Mouse (Mus musculus) ES-Bruce4 (cell line): ENCODE measurements at regions not wholly inside any gene's neighbourhood (a gene's known extent, or its start where the extent isn't known, plus 50 kb on each side); places are given as distances from the start of the nearest gene placed in this dataset.

Source experiments
- H3K27ac ChIP-seq: 2 replicates; pipeline ENCODE4 v1.5.1; 2012; ENCODE audit warnings: low read length, inconsistent platforms; ENCODE audit not compliant: insufficient read depth
- H3K27me3 ChIP-seq: 2 replicates; pipeline ENCODE4 v1.6.1; 2012; ENCODE audit warnings: mild to moderate bottlenecking, low read length, inconsistent platforms; ENCODE audit not compliant: control insufficient read depth, poor library complexity, insufficient read depth, severe bottlenecking
- H3K36me3 ChIP-seq: 2 replicates; pipeline ENCODE4 v1.6.1; 2012; ENCODE audit warnings: inconsistent platforms, mild to moderate bottlenecking, low read length, moderate library complexity; ENCODE audit not compliant: control insufficient read depth, poor library complexity, insufficient read depth, severe bottlenecking
- H3K4me1 ChIP-seq: one replicate; pipeline ENCODE4 v1.8.1; 2011; ENCODE audit warnings: low read length; ENCODE audit not compliant: control insufficient read depth, insufficient read depth
- H3K4me3 ChIP-seq: 2 replicates; pipeline ENCODE4 v1.5.1; 2011; ENCODE audit warnings: low read depth, mild to moderate bottlenecking, low read length
- H3K9ac ChIP-seq: 2 replicates; pipeline ENCODE4 v1.6.1; 2012; ENCODE audit warnings: low read depth, mild to moderate bottlenecking, inconsistent platforms; ENCODE audit not compliant: poor library complexity, severe bottlenecking
- H3K9me3 ChIP-seq: replicated peaks from 2 replicates; pipeline ENCODE4 v1.6.1; 2012; ENCODE audit warnings: mild to moderate bottlenecking, low read length, inconsistent platforms; ENCODE audit not compliant: control insufficient read depth, poor library complexity, insufficient read depth, severe bottlenecking
- CTCF ChIP-seq: IDR thresholded peaks from one replicate; pipeline ENCODE4 v1.8.1; 2011; ENCODE audit warnings: low read depth, low read length
- EP300 ChIP-seq: IDR thresholded peaks from 2 replicates; pipeline ENCODE4 v1.6.1; 2011; ENCODE audit warnings: low read depth, low read length; ENCODE audit not compliant: insufficient read depth
- POLR2A ChIP-seq: IDR thresholded peaks from one replicate; pipeline ENCODE4 v1.8.1; 2011; ENCODE audit warnings: low read length; ENCODE audit not compliant: insufficient read depth

GRCm38 (mm10) chr17:75619472-75619871, 67.7 kb upstream of the Fam98a start:
- Histone ChIP-seq H3K27ac (no peak overlapping the region), H3K27me3 (no peaks in the 10 kb centered on the region), H3K9ac (no peak overlapping the region), H3K36me3 (no peaks in the 10 kb centered on the region), H3K4me1 (no peaks in the 10 kb centered on the region), H3K4me3 (no peak overlapping the region), H3K9me3 (no peaks in the 10 kb centered on the region)
- peak; percentile 48 for TF ChIP-seq CTCF
- no peak for TF ChIP-seq EP300

- no peak overlapping the region for H3K27ac ChIP-seq
- H3K36me3 ChIP-seq, result no peaks in the 10 kb centered on the region
- TF ChIP-seq POLR2A (no peak), CTCF (no peak), EP300 (no peak)
- no peak overlapping the region for H3K4me3 ChIP-seq
- H3K9me3 ChIP-seq, result no peaks in the 10 kb centered on the region
- no peak overlapping the region for H3K9ac ChIP-seq
- no peaks in the 10 kb centered on the region for H3K27me3 ChIP-seq
- no peaks in the 10 kb centered on the region for H3K4me1 ChIP-seq
These were observed 66.8 kb upstream of the Fam98a start for GRCm38 (mm10) chr17:75618514-75618913.

GRCm38 (mm10) chr17:75617280-75617679, 65.5 kb upstream of the Fam98a start:
- H3K27me3 ChIP-seq, result no peaks in the 10 kb centered on the region
- no peaks in the 10 kb centered on the region for H3K36me3 ChIP-seq
- no peaks in the 10 kb centered on the region for H3K4me1 ChIP-seq
- H3K9ac ChIP-seq, result no peak overlapping the region
- TF ChIP-seq POLR2A (no peak), EP300 (no peak), CTCF (no peak)
- no peak overlapping the region for H3K27ac ChIP-seq
- no peaks in the 10 kb centered on the region for H3K9me3 ChIP-seq
- H3K4me3 ChIP-seq, result no peak overlapping the region

GRCm38 (mm10) chr17:75615335-75615734, 63.6 kb upstream of the Fam98a start:
- H3K4me3 ChIP-seq, result no peak overlapping the region
- no peak for TF ChIP-seq POLR2A
- peak; percentile 69 for TF ChIP-seq CTCF
- TF ChIP-seq EP300, result no peak
- H3K4me1 ChIP-seq, result no peaks in the 10 kb centered on the region
- H3K36me3 ChIP-seq, result no peaks in the 10 kb centered on the region
- H3K27me3 ChIP-seq, result no peaks in the 10 kb centered on the region
- H3K9ac ChIP-seq, result no peak overlapping the region
- H3K9me3 ChIP-seq, result no peaks in the 10 kb centered on the region
- H3K27ac ChIP-seq, result no peak overlapping the region

GRCm38 (mm10) chr17:75603417-75604086, 51.8 kb upstream of the Fam98a start:
- H3K27me3 ChIP-seq, result no peaks in the 10 kb centered on the region
- peak overlapping the region; percentile 47 for H3K27ac ChIP-seq
- no peak for TF ChIP-seq POLR2A
- no peak for TF ChIP-seq EP300
- TF ChIP-seq CTCF, result no peak
- H3K4me3 ChIP-seq, result no peak overlapping the region
- H3K4me1 ChIP-seq, result no peaks in the 10 kb centered on the region
- no peaks in the 10 kb centered on the region for H3K36me3 ChIP-seq
- H3K9ac ChIP-seq, result no peak overlapping the region
- H3K9me3 ChIP-seq, result no peaks in the 10 kb centered on the region
